Mouse (Mus musculus) lung, adult 2 months (tissue): ENCODE measurements at regions not wholly inside any gene's neighbourhood (a gene's known extent, or its start where the extent isn't known, plus 50 kb on each side); places are given as distances from the start of the nearest gene placed in this dataset.

Experiments used
- DNase-seq: peaks from one replicate; pipeline ENCODE4 v3.0.0; 2022
- H3K4me1 ChIP-seq: fragments of 200-500 bp; 2 replicates; pipeline ENCODE4 v1.6.1; 2011; ENCODE audit warnings: low read length; ENCODE audit not compliant: control insufficient read depth, insufficient read depth
- H3K4me3 ChIP-seq: fragments of 200-500 bp; replicated peaks from 2 replicates; pipeline ENCODE3; 2011; ENCODE audit warnings: low read depth, mild to moderate bottlenecking, control low read depth, low read length; ENCODE audit errors: extremely low read depth
- CTCF ChIP-seq: fragments of 200-500 bp; IDR thresholded peaks from 2 replicates; pipeline ENCODE4 v1.5.1; 2011; ENCODE audit warnings: mild to moderate bottlenecking, low read length, control low read depth; ENCODE audit not compliant: insufficient read depth
- POLR2A ChIP-seq: fragments of 200-500 bp; IDR thresholded peaks from 2 replicates; pipeline ENCODE4 v1.6.1; 2011; ENCODE audit warnings: low read depth, mild to moderate bottlenecking, control low read depth, low read length, borderline replicate concordance; ENCODE audit errors: extremely low read depth
- WGBS: fragments of 180-500 bp; shearing (Covaris S2); methylation state at CpG from one replicate; pipeline ENCODE4 v1.1.7; 2018; 5-methylcytosine and 5-hydroxymethylcytosine counted together

DNA sequence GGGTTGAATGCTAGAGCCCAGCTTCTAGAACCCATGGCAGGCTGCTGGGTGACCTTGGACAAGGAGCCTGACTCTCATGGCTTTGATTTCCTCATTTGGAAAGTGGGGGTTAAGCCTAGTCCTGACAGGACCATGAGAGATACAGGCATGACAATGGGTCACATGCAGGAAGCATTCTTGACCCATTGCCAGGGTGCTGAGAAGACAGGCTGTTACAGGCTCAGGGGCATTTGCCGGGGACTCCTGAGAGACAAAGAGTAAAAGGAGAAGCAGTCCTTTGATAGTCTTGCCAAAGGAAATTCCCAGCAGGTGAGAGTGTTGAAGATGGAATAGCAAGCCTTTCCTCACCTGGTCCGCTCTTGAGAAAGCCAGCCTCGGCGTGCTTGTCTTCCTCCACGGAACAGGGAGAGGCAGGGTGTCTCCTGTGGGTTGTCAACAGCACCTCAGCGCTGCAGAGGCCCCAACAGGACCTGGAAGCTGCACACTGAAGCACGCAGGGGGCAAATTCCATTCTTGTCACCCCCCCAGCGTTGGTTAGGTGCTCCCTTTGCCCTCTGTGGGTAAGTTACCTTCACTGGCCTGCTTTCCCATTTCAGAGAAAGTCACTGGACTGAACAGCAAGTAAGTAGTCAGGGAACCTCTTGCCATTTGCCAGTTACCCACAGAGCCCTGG lies 1239.3 kb upstream of the A1bg start:
- 69% methylated on average over 8 of the region's 8 CpGs for WGBS
- no peak overlapping the region for H3K4me3 ChIP-seq
- DNase-seq: no peak

DNA sequence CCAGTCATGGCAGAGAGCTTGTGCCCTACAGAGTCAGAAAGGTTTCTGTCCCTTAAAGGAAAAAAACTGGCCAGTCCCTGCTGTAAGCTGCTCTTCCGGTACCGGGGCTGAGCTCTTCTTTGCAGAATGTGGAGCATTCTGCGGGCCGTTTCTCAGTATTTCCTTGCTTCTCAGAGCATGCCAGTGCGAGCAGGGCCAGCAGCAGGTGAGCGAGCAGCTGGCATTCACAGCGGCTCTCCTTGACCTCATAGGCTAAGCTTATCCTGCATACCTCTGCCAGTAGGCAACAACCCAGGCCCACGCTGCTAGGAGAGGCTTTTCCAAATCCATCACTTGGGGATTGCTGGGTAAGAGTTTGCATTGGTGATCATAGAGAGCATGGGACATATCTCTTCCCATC lies 1238.2 kb upstream of the A1bg start:
- Histone ChIP-seq H3K4me1 (no peaks in the 10 kb centered on the region; the same call in 1 of the 2 replicates), H3K4me3 (no peak overlapping the region)
- no peak for DNase-seq
- TF ChIP-seq POLR2A: no peak
- TF ChIP-seq CTCF: no peak
- 92% methylated on average over 8 of the region's 8 CpGs for WGBS

More for the DNA sequence above, 1239.3 kb upstream of the A1bg start:
- no peak for TF ChIP-seq POLR2A
- TF ChIP-seq CTCF: no peak
- peaks cover 3% of the 10 kb centered on the region; the same call in 1 of the 2 replicates for H3K4me1 ChIP-seq

DNA sequence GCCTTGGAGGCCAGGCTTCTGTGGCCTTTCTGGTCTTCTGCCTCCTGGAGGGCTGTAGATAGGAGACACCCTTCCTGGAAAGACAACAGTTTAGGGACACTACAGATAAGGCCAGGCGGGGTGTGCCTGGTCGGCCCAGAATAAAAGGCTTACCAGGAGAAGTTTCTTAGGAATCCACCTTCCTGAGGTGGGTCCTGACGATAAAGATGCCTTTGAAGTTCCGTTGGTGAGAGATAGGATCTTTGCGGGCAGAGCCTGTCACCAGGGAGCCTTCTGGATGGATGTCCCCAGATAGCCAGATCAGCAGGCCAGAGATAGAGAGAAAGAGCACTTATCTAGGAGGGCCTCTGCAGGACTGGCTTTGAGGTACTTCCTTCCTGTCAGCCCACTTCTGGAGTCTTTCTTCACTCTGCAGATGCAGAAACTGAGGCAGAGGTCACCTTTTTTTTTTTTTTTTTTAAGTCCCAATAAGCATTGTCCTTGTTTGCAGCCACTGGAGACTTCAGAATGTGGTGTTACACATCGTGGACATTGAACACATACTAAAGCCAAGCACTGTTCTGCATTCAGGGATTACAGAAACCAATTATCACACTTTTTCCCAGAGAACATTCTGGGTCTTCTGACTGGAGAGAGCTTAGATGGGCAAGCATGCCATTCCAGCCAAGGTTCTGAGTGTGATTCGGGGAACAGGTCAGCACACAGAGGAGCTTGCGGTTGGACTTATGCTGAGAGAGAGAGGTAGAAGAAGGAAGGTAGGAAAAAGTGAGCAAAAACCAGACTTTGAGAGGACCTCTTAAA lies 1236.3 kb upstream of the A1bg start:
- WGBS: 74% methylated on average over 8 of the region's 8 CpGs
- no peak overlapping the region for H3K4me3 ChIP-seq

DNA sequence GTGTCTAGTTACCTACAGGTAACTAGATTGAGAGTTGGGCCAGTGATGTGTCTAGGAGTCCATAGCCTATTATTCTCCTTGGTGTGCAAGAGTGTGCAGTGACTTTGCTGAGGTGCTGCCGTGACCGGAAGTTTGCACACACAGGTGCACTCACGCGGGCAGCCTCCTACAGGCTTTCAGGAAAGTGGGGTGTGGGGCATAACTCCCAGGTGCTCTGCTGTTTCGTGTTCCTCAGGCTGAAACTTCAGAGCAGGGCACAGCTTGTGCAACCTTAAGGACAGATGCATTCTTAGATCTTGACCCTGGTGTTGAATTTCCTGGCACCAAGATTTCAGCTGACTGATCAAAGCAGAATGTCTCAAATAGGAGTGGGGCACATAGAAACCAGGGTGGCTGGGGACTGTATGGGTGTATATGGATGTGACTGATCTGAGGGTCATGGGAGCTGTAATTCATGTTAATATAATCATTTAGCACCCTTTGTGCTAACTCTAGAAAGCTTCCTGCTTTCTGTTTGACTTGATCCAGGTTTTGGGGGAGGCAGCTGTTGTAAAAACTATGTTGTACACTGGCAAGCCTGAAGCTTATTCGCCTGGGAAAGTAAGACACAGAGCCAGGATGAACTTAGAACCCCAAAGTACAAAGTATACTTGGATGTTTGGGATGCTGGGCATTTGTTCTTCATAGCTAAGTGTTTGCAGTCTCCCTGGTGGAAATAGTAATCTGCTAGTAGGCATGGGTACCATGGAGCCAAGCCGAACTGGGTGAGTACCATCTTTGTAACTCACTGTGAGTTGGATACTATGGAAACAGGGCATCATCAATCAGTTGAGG lies 1234.6 kb upstream of the A1bg start:
- Histone ChIP-seq H3K4me3 (no peak overlapping the region), H3K4me1 (no peaks in the 10 kb centered on the region; the same call in 1 of the 2 replicates)
- TF ChIP-seq CTCF: no peak
- TF ChIP-seq POLR2A: no peak
- 77% methylated on average over 7 of the region's 7 CpGs for WGBS
- DNase-seq: no peak

More for the DNA sequence above, 1236.3 kb upstream of the A1bg start:
- no peak for TF ChIP-seq POLR2A
- no peak for TF ChIP-seq CTCF
- H3K4me1 ChIP-seq: no peaks in the 10 kb centered on the region; the same call in 1 of the 2 replicates
- no peak for DNase-seq

DNA sequence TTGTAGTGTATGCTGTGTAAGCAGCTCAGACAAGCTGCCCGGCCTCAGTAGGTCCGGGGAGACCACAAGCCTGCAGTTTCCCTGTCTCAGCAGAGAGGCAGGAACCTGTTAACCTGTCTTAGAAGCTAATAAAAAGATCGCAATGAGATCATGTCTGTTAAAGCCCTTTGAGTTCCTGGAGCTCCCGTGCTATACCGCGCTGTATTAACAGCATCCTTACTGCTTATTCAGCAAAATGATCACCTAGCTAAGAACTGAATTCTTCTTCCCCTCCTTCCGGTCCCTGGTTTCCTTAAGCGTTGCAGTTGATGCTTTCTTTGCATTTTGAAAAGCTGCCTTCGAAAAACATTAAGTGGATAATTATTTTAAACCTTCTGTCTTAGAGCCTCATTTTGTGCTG lies 1230.4 kb upstream of the A1bg start:
- H3K4me1 ChIP-seq: no peaks in the 10 kb centered on the region
- whole genome bisulfite sequencing: 81% methylated on average over 9 of the region's 9 CpGs
- no peak for DNase-seq
- no peak overlapping the region for H3K4me3 ChIP-seq
- TF ChIP-seq CTCF (no peak), POLR2A (no peak)

DNA sequence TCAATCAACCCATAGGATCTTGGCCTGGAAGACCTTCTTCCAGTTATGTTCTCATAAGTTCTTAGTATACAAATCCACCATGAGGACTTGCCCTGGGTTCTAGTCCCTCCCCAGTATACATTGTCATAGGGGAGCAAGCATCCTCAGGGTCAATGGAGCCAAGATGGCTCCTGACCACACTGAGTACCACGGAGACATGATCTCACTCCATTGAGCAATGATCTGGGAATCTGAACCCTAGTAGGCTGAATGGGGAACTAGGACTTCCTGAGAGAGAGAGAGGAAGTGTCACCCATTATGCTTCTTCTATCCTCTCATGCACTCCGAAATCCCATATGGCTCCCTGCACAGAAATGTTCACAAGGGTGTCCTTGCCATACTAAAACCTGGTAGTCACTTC lies 1229.3 kb upstream of the A1bg start:
- DNase-seq: no peak
- Histone ChIP-seq H3K4me1 (no peaks in the 10 kb centered on the region), H3K4me3 (no peak overlapping the region)
- 94% methylated on average over 2 of the region's 2 CpGs for WGBS
- TF ChIP-seq POLR2A: no peak
- no peak for TF ChIP-seq CTCF

DNA sequence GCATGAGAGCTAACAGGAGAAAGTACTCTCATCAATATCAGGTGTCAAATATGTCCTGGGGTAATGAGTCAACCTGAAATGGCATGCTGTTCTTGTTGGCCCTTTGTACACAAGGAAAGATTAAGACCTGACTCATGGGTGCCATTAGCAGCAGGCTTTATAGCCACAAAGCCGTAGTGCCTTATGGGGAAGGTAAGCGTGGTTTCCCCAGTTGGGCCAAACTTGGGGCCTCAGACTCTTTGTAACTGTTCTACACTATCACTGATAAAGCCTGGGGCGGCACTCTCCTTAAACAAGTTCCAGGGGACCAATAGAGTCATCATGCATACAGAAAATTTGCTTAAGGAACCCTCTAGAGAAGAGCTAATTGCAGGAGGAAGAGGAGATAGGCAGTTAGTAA lies 1228.9 kb upstream of the A1bg start:
- DNase-seq: no peak
- Histone ChIP-seq H3K4me1 (no peaks in the 10 kb centered on the region), H3K4me3 (no peak overlapping the region)
- TF ChIP-seq POLR2A (no peak), CTCF (no peak)
- WGBS: over 99% methylated on average over 3 of the region's 3 CpGs

DNA sequence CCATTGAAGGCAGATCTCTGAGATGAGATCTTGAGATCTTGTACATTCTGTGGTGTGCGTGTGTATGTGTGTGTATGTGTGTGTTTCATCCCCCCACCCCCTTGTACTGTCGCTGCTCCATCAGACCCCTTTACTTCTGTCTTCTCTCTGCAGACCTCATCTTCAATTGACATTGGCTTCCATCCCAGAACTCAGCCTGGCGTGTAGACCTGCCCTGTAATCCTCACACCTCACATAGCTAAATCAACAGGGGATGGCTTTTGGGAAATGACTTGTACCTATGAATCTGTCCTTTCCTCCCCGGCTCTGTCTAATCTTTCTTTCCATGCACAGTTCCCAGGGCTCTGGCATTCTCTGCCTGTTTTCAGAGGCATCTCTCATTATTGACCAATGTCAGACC lies 1227.5 kb upstream of the A1bg start:
- no peak for TF ChIP-seq POLR2A
- TF ChIP-seq CTCF: no peak
- H3K4me3 ChIP-seq: no peak overlapping the region
- H3K4me1 ChIP-seq: no peaks in the 10 kb centered on the region
- DNase-seq: no peak
- 85% methylated on average over 4 of the region's 4 CpGs for WGBS

DNA sequence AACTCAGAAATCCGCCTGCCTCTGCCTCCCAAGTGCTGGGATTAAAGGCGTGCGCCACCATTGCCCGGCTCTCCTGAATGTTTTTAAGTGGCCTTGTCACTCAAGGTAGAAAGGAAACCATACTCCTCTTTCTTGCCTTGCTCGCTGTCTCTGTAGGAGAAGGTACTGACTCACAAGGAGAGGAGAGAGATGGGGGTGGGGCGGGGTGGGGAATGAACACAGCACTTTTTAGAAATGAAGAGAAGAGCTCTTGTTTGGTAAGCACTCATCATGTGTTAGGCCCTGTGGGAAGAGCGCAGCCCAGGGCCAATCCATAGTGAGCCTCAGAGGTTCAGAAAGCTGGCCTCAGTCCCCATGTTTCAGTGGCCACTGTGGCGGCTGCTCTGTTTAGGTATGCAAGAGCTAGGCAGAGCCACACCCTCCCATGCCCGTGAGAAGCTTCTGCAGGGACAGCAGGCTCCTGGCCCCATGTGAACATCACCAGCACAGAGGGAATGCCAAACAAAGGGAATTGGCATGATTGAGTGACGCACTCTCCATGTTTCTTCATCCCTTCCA lies 1225.9 kb upstream of the A1bg start:
- no peak for DNase-seq
- TF ChIP-seq CTCF: no peak
- no peak for TF ChIP-seq POLR2A
- 90% methylated on average over 10 of the region's 10 CpGs for WGBS
- H3K4me1 ChIP-seq: no peaks in the 10 kb centered on the region
- H3K4me3 ChIP-seq: no peak overlapping the region
